Mouse (Mus musculus) lung, embryonic 14.5 days (tissue): ENCODE results near the gene Rab3ip. TPM values are rescaled to one million over a fixed set of nuclear protein-coding genes. Genes with fewer than 3 reads are reported as not detected.

Experiments used
- ATAC-seq: fragments of 200-750 bp; cut with Nextera tagmentation; 2 replicates; pipeline ENCODE4 v1.8.0; 2017; ENCODE audit warnings: mild to moderate bottlenecking, moderate TSS enrichment, moderate library complexity; ENCODE audit not compliant: insufficient read depth
- DNase-seq: peaks from one replicate; pipeline ENCODE4 v3.0.0-alpha.2; 2015
- H3K27ac ChIP-seq: fragments of 300-500 bp; sonication (generic); 2 replicates; pipeline ENCODE4 v1.5.1; 2014; ENCODE audit warnings: low read depth, mild to moderate bottlenecking, moderate library complexity
- H3K27me3 ChIP-seq: fragments of 300-500 bp; sonication (generic); 2 replicates; pipeline ENCODE4 v1.6.1; 2014; ENCODE audit warnings: low read length, control low read depth; ENCODE audit not compliant: insufficient read depth
- H3K36me3 ChIP-seq: fragments of 300-500 bp; sonication (generic); 2 replicates; pipeline ENCODE4 v1.6.1; 2014; ENCODE audit warnings: control low read depth; ENCODE audit not compliant: insufficient read depth
- H3K4me1 ChIP-seq: fragments of 300-500 bp; sonication (generic); 2 replicates; pipeline ENCODE4 v1.6.1; 2014; ENCODE audit warnings: antibody characterized with exemption, control low read depth; ENCODE audit not compliant: insufficient read depth
- H3K4me2 ChIP-seq: fragments of 300-500 bp; sonication (generic); 2 replicates; pipeline ENCODE4 v1.6.1; 2014; ENCODE audit warnings: mild to moderate bottlenecking
- H3K4me3 ChIP-seq: fragments of 300-500 bp; sonication (generic); 2 replicates; pipeline ENCODE4 v1.5.1; 2014; ENCODE audit warnings: low read depth, low read length
- H3K9ac ChIP-seq: fragments of 300-500 bp; sonication (generic); 2 replicates; pipeline ENCODE4 v1.6.1; 2014
- H3K9me3 ChIP-seq: fragments of 300-500 bp; sonication (generic); 2 replicates; pipeline ENCODE4 v1.6.1; 2016; ENCODE audit warnings: low read depth, low read length, control low read depth
- CTCF ChIP-seq: IDR thresholded peaks from 2 replicates; pipeline ENCODE4 v1.5.1; 2016; ENCODE audit warnings: antibody characterized with exemption, low read depth
- WGBS: fragments of 180-500 bp; shearing (Covaris S2); extraction: QIAGEN DNeasy Blood & Tissue Kit; methylation state at CpG from one replicate; pipeline ENCODE4 v1.1.7; 2014; 5-methylcytosine and 5-hydroxymethylcytosine counted together
- polyA plus RNA-seq: library from polyadenylated mRNA; unstranded; fragments of >200 nt; fragmentation: Nextera tagmentation; extraction: Ambion mirVana; gene quantifications from 2 replicates; pipeline ENCODE4 v1.2.1, GENCODE M21; 2014

Gene Rab3ip
- polyA plus RNA-seq, 1 experiment from 2014 or later: 30.1 TPM

GRCm38 (mm10) chr10:116977455-116977854, 26.9 kb upstream of the Rab3ip start:
- Histone ChIP-seq H3K36me3 (no peaks in the 10 kb centered on the region), H3K27ac (no peak overlapping the region), H3K27me3 (no peaks in the 10 kb centered on the region), H3K9me3 (no peaks in the 10 kb centered on the region), H3K4me3 (no peak overlapping the region), H3K9ac (no peak overlapping the region), H3K4me1 (no peaks in the 10 kb centered on the region), H3K4me2 (no peak overlapping the region)
- no peak for TF ChIP-seq CTCF
- 34% methylated on average over 4 of the region's 4 CpGs for WGBS
- ATAC-seq (no peak), DNase-seq (no peak)

DNA sequence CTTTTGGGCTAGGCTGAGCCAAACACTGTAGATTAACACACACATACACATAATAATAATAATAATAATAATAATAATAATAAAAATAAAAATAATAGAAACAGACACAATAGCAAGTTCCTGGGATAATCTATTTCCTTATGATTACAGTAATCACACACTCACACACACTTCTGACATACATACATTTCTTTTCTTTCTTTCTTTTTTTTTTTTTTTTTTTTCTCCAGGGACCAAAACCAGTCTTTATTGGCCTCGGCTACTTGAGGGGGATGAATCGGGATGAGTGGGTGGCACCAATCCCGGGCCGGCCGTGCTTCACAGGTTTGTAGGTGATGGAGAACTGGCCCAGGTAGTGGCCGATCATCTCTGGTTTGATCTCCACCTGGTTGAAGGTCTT, 21.9 kb upstream of the Rab3ip start, which contains the start of gene Gm10271:
Gene Gm10271 (minus strand): TSS at position 101 of the 400 bp plus-strand sequence.
- Histone ChIP-seq H3K4me3 (no peak within 1 kb of the TSS), H3K27me3 (no peaks in the 10 kb centered on the region), H3K9me3 (no peaks in the 10 kb centered on the region), H3K36me3 (no peaks in the 10 kb centered on the region), H3K4me1 (no peaks in the 10 kb centered on the region), H3K4me2 (no peak within 1 kb of the TSS), H3K9ac (no peak within 1 kb of the TSS), H3K27ac (no peak within 1 kb of the TSS)
- ATAC-seq: no peak
- TF ChIP-seq CTCF: no peak
- 97% methylated on average over 6 of the region's 6 CpGs for WGBS
- DNase-seq: no peak

- H3K27ac ChIP-seq: no peak overlapping the region
- ATAC-seq (no peak), DNase-seq (no peak)
- H3K27me3 ChIP-seq: no peaks in the 10 kb centered on the region
- WGBS: 77% methylated on average over 4 of the region's 4 CpGs
- TF ChIP-seq CTCF: no peak
- H3K9ac ChIP-seq: no peak overlapping the region
- no peak overlapping the region for H3K4me2 ChIP-seq
- no peaks in the 10 kb centered on the region for H3K36me3 ChIP-seq
- H3K9me3 ChIP-seq: no peaks in the 10 kb centered on the region
- no peak overlapping the region for H3K4me3 ChIP-seq
- H3K4me1 ChIP-seq: peaks cover 10% of the 10 kb centered on the region
Observed at GRCm38 (mm10) chr10:116968741-116969140, 18.2 kb upstream of the Rab3ip start.

DNA sequence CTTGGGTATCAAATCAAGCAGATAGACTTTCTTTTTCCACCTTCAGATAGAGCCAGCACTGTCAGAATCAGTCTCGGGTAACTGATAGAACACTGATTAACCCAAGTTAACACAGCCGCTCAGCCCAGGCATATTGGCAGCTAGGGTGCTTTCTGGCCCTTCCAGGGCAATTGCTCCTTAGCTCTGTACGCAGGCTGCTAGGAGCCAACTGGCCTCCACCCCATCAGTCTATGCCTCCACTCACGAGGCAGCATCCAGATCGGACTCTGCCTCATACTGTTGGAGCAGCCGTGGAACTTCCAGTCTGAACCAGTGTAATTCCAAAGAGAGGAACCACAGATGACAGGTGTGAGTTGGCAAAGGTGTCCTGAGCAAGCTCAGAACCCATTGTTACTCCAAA, 15.5 kb upstream of the Rab3ip start:
- peak; percentile 8 for DNase-seq
- H3K27me3 ChIP-seq: no peaks in the 10 kb centered on the region
- H3K9ac ChIP-seq: no peak overlapping the region
- peak overlapping the region; percentile 68 for H3K27ac ChIP-seq
- ATAC-seq: 0 out of 2 replicates have a peak, but pooled peaks have one; percentile 11
- no peak overlapping the region for H3K4me3 ChIP-seq
- H3K4me2 ChIP-seq: no peak overlapping the region
- no peaks in the 10 kb centered on the region for H3K36me3 ChIP-seq
- peaks cover 12% of the 10 kb centered on the region for H3K4me1 ChIP-seq
- H3K9me3 ChIP-seq: no peaks in the 10 kb centered on the region
- 52% methylated on average over 6 of the region's 6 CpGs for WGBS
- no peak for TF ChIP-seq CTCF

DNA sequence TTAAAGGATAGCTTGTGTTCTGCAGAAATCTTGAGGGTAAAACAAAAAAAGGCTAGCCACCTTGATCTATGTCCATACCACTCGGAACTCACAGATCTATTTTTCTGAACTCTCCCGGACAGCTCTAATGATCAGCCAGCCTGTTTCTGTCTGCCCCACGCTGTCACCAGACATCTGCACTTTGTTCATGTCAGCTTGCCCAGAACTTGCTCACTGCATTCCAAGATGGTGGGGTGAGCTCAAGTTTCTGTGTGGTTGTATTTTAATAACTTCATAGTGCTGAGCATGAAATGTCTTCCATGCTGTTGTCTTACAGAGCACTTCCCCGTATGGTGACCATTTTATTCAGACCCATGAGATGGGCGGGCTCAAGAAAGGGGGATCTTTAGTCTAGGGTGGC, 14.7 kb upstream of the Rab3ip start:
- peak; percentile 96 for ATAC-seq
- 30% methylated on average over 5 of the region's 5 CpGs for WGBS
- no peaks in the 10 kb centered on the region for H3K36me3 ChIP-seq
- H3K4me2 ChIP-seq: no peak overlapping the region
- peak overlapping the region; percentile 68 for H3K27ac ChIP-seq
- TF ChIP-seq CTCF: no peak
- peaks cover 12% of the 10 kb centered on the region for H3K4me1 ChIP-seq
- H3K9ac ChIP-seq: no peak overlapping the region
- peak; percentile 95 for DNase-seq
- no peaks in the 10 kb centered on the region for H3K27me3 ChIP-seq
- H3K4me3 ChIP-seq: no peak overlapping the region
- no peaks in the 10 kb centered on the region for H3K9me3 ChIP-seq

- H3K27ac ChIP-seq: peak overlapping the region; percentile 71
- peaks cover 12% of the 10 kb centered on the region for H3K4me1 ChIP-seq
- H3K36me3 ChIP-seq: no peaks in the 10 kb centered on the region
- no peaks in the 10 kb centered on the region for H3K27me3 ChIP-seq
- ATAC-seq (no peak), DNase-seq (no peak)
- no peak for TF ChIP-seq CTCF
- peak overlapping the region; percentile 54; the same call in 1 of the 2 replicates for H3K4me2 ChIP-seq
- WGBS: 61% methylated on average over 4 of the region's 4 CpGs
- no peak overlapping the region for H3K9ac ChIP-seq
- H3K9me3 ChIP-seq: no peaks in the 10 kb centered on the region
- H3K4me3 ChIP-seq: no peak overlapping the region
Observed at GRCm38 (mm10) chr10:116964571-116964970, 14.0 kb upstream of the Rab3ip start.

- peak overlapping the region; percentile 71 for H3K27ac ChIP-seq
- peak overlapping the region; percentile 54 for H3K4me2 ChIP-seq
- H3K36me3 ChIP-seq: no peaks in the 10 kb centered on the region
- TF ChIP-seq CTCF: no peak
- H3K9me3 ChIP-seq: no peaks in the 10 kb centered on the region
- peak overlapping the region; percentile 25 for H3K4me3 ChIP-seq
- ATAC-seq (no peak), DNase-seq (peak; percentile 55)
- WGBS: 47% methylated on average over 11 of the region's 11 CpGs
- peaks cover 12% of the 10 kb centered on the region for H3K4me1 ChIP-seq
- H3K9ac ChIP-seq: 0 out of 2 replicates have a peak overlapping the region, but pooled peaks have one; percentile 10
- no peaks in the 10 kb centered on the region for H3K27me3 ChIP-seq
Observed at GRCm38 (mm10) chr10:116964084-116964483, 13.5 kb upstream of the Rab3ip start.

GRCm38 (mm10) chr10:116962803-116963202, 12.2 kb upstream of the Rab3ip start:
- no peaks in the 10 kb centered on the region for H3K36me3 ChIP-seq
- no peak overlapping the region for H3K27ac ChIP-seq
- no peak overlapping the region for H3K9ac ChIP-seq
- peaks cover 12% of the 10 kb centered on the region for H3K4me1 ChIP-seq
- no peaks in the 10 kb centered on the region for H3K9me3 ChIP-seq
- H3K4me3 ChIP-seq: no peak overlapping the region
- no peak for ATAC-seq
- 45% methylated on average over 17 of the region's 17 CpGs for WGBS
- no peaks in the 10 kb centered on the region for H3K27me3 ChIP-seq
- peak; percentile 18 for DNase-seq
- H3K4me2 ChIP-seq: peak overlapping the region; percentile 54; the same call in 1 of the 2 replicates
- peak; percentile 39 for TF ChIP-seq CTCF
